Mouse (Mus musculus): Measurements from ENCODE around the gene Mmp25.
"Not testable (repeated sequence)": the region's sequence is repeated elsewhere in the genome, so short reads cannot be mapped to it uniquely, and the experiment has no call there.

Mmp25 gene

DNA sequence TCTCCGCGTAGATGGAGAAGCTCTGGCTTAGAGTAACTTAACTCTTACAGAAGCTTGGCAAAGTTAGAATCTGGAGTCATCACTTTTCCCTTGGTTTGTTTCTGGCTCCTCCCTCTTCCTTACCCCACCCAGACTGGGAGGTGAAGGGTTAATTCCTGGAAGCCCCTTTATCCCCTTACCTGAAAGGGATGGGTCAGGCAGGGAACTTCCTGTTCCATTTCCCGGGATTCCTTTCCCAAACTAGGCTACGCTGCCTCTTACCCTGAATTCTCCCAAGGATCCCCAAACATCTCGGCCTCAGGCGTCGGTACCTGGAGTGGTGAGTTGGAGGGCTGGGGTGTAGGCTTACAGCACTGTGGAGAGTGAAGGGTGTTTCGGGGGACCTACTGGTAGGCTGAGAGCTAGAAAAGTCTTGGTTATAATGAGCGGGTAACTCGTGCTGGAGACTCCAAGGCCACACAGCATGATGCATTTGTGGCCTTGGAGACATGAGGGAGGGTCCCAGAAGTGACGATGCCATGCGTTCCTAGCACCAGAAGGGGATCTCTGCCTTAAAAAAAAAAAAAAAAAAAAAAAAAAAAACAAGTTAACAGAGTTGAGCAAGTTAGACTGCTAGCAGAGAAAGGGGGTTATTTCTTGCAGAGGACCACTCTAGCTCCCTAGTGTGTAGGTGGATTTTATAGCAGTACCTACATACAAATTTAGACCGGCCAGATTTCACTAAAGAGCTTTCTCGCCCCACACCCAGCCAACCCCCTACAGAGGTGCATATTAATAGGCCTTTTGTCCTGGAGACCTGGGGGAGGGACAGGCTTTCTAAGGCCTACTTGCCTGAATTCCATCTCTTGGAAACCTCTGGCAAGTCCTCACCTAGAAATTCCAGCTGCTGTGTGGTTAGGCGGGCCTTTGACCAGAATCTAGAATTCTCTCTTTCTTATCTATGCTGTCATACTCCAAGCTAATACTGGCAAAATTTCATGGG, 44.1 kb downstream of the Mmp25 start, which contains the start of gene Zscan10:
Zscan10 (plus strand) TSS at position 216 of the 982 bp plus-strand sequence.
- in situ Hi-C loops (cut with MboI, MseI): no loop called here

DNA sequence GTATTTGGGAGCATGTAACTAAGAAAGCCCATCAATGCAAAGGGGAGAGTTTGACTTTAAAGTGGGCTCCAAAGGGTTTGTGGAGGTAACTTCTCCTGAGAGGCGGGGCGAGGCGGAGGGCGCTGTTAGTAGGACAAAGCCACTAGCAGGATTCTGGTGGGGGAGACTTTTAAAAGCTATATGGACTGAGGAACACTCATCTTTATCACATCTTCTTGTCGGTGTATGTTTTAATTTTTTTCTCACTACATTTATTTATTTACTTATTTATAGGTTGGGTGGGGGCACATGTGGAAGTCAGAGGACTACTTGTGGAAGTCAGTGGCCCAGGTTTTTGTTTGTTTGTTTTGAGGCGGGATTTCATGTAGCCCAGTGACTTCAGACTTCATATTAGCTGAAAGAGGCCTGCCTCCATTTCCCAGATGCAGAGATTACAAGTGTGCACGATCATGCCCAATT, 45.4 kb downstream of the Mmp25 start:
- in situ Hi-C loops (cut with MboI, MseI): no loop called here

DNA sequence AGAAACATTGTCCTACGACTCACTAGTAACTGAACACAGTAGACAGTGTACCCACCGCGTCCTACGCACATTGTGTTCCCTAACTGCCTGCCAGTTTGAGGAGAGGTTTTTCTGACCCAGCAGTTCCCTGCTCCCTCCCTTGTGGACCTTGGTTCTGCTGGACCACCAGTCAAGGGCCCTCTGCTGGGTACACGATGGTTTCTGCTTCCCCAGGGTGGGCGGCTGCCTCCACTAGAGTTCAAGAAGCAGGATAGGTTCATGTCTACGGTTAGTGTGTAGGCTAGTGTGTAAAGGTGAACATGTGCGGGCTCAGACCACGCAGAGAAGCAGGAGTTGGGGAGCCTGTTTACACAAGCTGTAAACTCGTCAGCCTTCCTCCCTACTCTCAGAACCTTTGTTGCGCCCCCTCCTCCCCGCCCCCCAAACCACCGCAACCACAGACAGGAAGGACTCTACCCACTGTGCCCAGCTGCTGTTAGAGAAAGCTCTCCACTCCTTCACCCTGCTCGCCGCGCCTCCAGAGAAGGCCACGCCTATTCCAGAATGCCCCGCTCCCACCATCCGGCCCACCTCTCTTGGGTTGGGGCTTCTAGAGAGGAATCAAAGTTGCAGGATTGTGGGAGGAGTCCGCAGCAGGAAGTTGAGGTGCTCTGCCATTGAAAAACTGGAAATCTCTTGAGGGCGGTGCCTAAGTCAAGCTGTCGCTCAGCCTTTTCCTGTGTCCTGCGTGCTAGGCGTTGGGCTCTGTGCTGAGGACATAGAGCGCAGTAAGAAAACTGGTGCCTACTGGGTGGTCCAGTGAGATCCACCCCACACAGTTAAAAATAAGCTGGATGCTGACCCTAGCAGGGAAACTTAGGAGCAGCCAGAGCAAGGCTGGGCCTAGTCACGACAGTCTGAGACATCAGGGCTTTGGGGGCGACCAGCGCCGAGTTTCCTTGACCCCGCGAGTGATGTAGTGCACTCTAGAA, 46.2 kb downstream of the Mmp25 start, which contains the start of gene Zfp13:
Zfp13 (minus strand) TSS at position 906 of the 971 bp plus-strand sequence.
- in situ Hi-C loops (cut with MboI, MseI): no loop called here

- in situ Hi-C loops (cut with MboI, MseI): not testable (repeated sequence)
Measured at GRCm38 (mm10) chr17:23595139-23595538, 49.9 kb downstream of the Mmp25 start.

DNA sequence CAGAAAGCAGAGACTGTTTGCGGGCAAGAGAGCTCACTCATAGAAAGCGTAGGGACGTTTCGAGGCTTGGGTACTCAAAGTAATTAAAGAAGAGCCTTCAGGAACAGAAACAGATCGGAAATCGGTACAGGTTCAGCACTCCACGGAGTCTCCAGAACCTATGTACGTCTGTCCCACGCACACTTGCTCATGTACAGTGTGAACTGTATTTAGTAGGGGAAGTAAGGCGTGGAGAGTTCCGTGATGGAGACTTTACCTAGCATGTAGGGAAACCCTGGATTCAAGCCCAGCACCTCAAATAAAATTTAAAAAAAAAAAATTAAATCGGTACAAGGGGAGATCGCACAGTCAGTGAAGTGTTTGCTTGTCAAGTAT, 52.2 kb downstream of the Mmp25 start:
- in situ Hi-C loops (cut with MboI, MseI): no loop called here

DNA sequence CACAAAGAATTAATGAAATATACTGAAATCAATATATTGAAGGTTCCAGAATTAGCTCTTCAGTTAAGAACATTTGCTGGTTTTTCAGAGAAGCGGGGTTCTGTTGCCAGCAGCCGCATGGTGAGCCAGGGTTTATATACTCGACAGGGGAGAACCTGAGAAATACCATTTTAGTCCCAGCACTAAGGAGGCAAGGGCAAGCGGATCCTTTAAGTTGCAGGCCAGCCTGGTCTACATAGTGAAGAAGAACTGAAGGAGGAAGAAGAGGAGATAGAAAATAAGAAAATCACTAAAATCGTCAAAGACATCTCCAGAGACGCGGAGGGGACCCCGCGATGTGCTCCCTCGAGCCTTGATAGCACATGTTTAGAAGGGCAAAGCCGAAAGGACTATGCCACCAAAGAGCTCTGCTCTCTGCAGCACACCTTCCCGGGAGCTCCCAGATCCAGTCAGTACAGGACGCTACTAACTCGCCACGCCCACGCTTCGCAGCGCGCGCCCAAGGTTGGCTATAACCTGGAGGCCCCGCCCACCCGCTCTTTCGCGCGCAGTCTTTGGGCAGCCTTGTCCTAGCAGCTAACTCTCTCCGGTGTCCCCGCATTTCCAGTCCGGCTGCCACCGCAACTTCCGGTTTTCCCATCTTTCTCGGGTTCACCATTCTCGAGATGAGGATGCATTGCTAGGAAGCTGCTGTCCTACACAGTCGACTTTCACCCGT, 52.7 kb downstream of the Mmp25 start:
- in situ Hi-C loops (cut with MboI, MseI): no loop called here

DNA sequence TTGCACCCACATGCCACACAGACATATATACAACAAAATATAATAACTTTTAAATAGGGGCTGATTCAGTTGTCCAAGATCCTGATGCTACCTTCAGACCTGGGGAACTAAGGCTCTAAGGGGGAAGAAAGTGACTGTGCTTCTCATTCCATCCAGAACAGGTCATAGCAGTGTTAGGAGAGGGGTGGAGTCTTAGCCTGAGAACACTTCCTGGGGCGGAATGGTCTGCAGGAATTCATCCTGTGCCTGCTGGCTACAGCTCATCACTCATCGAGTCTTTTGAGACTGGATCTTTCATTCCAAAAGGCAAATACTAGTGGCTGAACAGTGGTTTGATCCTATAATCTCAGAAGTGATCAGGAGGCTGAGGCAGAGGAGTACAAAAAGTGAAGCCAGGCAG, 57.8 kb downstream of the Mmp25 start:
- in situ Hi-C loops (cut with MboI, MseI): no loop called here

DNA sequence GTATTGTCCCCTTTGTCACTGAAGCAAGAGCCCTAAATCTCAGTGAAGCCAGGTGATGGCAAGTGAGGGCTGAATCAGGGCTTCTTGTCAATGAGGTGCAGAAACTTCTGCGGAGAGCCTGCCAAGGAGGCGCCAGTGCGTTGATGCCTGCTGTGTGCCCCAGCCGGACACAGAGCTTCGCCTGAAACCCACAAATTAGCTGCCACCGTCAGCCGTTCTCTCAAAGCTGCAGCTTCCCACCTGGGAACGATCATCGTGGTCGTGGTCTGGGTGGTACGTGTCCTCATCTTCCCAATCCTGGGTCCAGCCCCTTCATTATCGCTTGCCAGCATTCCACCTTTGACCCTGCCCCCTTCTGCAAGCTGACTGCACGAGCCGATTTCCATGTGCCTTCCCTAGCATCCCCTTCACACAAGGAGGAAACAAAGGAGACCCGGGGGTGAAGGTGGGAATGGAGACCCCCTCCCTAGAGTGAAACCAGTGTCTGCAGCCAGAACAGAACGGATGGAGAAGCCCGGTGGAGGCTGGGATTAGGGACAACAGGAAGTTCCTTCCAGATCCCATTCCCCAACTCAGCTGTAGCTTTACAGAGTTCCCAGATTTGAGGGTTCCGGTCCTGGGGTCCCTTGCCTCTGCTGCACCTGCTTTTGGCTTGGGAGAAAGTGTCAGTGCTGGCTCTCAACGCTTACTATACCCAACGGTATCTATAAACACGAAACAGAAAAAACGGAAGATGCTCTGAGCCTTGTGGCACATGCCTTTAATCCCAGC, 59.2 kb downstream of the Mmp25 start:
- in situ Hi-C loops (cut with MboI, MseI): no loop called here

- in situ Hi-C loops (cut with MboI, MseI): no loop called here
Measured at GRCm38 (mm10) chr17:23584786-23585185, 60.3 kb downstream of the Mmp25 start.

Measured in T-helper 1 cell (primary cell).